Mouse (Mus musculus) lung, embryonic 14.5 days (tissue): ENCODE results near the gene Olfr136. TPM values are rescaled to one million over a fixed set of nuclear protein-coding genes. Genes with fewer than 3 reads are reported as not detected.

ENCODE experiments used
- ATAC-seq: fragments of 200-750 bp; cut with Nextera tagmentation; 2 replicates; pipeline ENCODE4 v1.8.0; 2017; ENCODE audit warnings: mild to moderate bottlenecking, moderate TSS enrichment, moderate library complexity; ENCODE audit not compliant: insufficient read depth
- DNase-seq: peaks from one replicate; pipeline ENCODE4 v3.0.0-alpha.2; 2015
- H3K27ac ChIP-seq: fragments of 300-500 bp; sonication (generic); 2 replicates; pipeline ENCODE4 v1.5.1; 2014; ENCODE audit warnings: low read depth, mild to moderate bottlenecking, moderate library complexity
- H3K27me3 ChIP-seq: fragments of 300-500 bp; sonication (generic); 2 replicates; pipeline ENCODE4 v1.6.1; 2014; ENCODE audit warnings: low read length, control low read depth; ENCODE audit not compliant: insufficient read depth
- H3K36me3 ChIP-seq: fragments of 300-500 bp; sonication (generic); 2 replicates; pipeline ENCODE4 v1.6.1; 2014; ENCODE audit warnings: control low read depth; ENCODE audit not compliant: insufficient read depth
- H3K4me1 ChIP-seq: fragments of 300-500 bp; sonication (generic); 2 replicates; pipeline ENCODE4 v1.6.1; 2014; ENCODE audit warnings: antibody characterized with exemption, control low read depth; ENCODE audit not compliant: insufficient read depth
- H3K4me2 ChIP-seq: fragments of 300-500 bp; sonication (generic); 2 replicates; pipeline ENCODE4 v1.6.1; 2014; ENCODE audit warnings: mild to moderate bottlenecking
- H3K4me3 ChIP-seq: fragments of 300-500 bp; sonication (generic); 2 replicates; pipeline ENCODE4 v1.5.1; 2014; ENCODE audit warnings: low read depth, low read length
- H3K9ac ChIP-seq: fragments of 300-500 bp; sonication (generic); 2 replicates; pipeline ENCODE4 v1.6.1; 2014
- H3K9me3 ChIP-seq: fragments of 300-500 bp; sonication (generic); 2 replicates; pipeline ENCODE4 v1.6.1; 2016; ENCODE audit warnings: low read depth, low read length, control low read depth
- CTCF ChIP-seq: IDR thresholded peaks from 2 replicates; pipeline ENCODE4 v1.5.1; 2016; ENCODE audit warnings: antibody characterized with exemption, low read depth
- polyA plus RNA-seq: library from polyadenylated mRNA; unstranded; fragments of >200 nt; fragmentation: Nextera tagmentation; extraction: Ambion mirVana; gene quantifications from 2 replicates; pipeline ENCODE4 v1.2.1, GENCODE M21; 2014

The Olfr136 gene
- not detected in 2 replicates for polyA plus RNA-seq

DNA sequence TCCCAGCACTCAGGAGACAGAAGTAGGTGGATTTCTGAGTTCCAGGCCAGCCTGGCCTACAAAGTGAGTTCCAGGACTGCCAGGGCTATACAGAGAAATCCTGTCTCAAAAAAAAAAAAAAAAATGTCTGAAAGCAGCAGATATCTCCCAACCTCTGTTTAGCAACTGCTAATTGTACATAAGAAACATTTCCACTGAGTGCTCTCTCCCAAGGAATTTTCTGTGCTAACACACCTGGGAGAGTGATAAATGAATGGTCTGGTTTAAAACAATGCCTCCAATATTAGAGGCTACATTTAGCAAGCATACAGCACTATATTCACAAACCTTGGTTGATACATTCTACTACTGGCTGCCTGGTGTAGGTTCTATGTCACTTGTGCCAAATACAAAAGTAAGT is at the start of gene Olfr136:
TSS of gene Olfr136 (plus strand) at position 301 of the 400 bp plus-strand sequence.
- TF ChIP-seq CTCF = no peak
- Histone ChIP-seq H3K4me3 (no peak within 1 kb of the TSS), H3K4me1 (no peaks in the 10 kb centered on the region), H3K27me3 (no peaks in the 10 kb centered on the region), H3K9me3 (no peaks in the 10 kb centered on the region), H3K4me2 (no peak within 1 kb of the TSS), H3K9ac (no peak within 1 kb of the TSS), H3K27ac (no peak within 1 kb of the TSS), H3K36me3 (no peaks in the 10 kb centered on the region)
- DNase-seq = no peak
- ATAC-seq = no peak

DNA sequence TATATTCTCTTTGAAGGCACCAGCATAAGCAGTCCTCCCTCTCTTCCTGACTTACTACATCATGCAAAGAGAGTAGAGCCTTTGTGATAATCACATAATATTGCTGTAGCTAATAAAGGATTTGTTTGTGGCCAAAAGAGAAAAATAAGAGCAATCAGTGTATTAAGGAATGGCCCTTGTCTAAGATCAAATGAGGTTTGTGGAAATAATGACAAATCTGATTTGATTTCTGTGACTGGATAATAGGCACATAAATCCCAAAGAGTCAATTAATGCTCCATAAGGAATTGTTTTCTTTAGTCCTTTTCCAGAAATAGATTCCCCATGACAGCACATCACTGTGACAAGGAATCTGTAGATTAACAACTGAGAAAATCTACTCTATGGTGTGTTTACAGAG is 22.2 kb upstream of the Olfr136 start, which contains the start of gene Olfr137:
TSS of gene Olfr137 (minus strand) at position 101 of the 400 bp plus-strand sequence.
- DNase-seq (no peak), ATAC-seq (no peak)
- no peaks in the 10 kb centered on the region for H3K9me3 ChIP-seq
- H3K36me3 ChIP-seq = no peaks in the 10 kb centered on the region
- no peak within 1 kb of the TSS for H3K4me2 ChIP-seq
- H3K4me1 ChIP-seq = no peaks in the 10 kb centered on the region
- H3K27me3 ChIP-seq = no peaks in the 10 kb centered on the region
- H3K27ac ChIP-seq = no peak within 1 kb of the TSS
- no peak within 1 kb of the TSS for H3K4me3 ChIP-seq
- H3K9ac ChIP-seq = no peak within 1 kb of the TSS
- TF ChIP-seq CTCF = no peak

Other genes starting within 250 kb of the Olfr136 start
- not detected in 2 replicates for gene Olfr131, start 241.1 kb upstream of the Olfr136 start, polyA plus RNA-seq
- gene Olfr132, start 195.3 kb upstream of the Olfr136 start, polyA plus RNA-seq = not detected in 2 replicates
- not detected in 2 replicates for gene Olfr133, start 184.6 kb upstream of the Olfr136 start, polyA plus RNA-seq
- gene Olfr134, start 158.4 kb upstream of the Olfr136 start, polyA plus RNA-seq = not detected in 2 replicates
- gene Olfr135, start 125.5 kb upstream of the Olfr136 start, polyA plus RNA-seq = not detected in 2 replicates
- gene Olfr138, start 68.8 kb upstream of the Olfr136 start, polyA plus RNA-seq = not detected in 2 replicates
- not detected in 2 replicates for gene Olfr137, start 22.3 kb upstream of the Olfr136 start, polyA plus RNA-seq
- gene Esp36, start 90.4 kb downstream of the Olfr136 start, polyA plus RNA-seq = not detected in 2 replicates
- not detected in 2 replicates for gene Esp34, start 224.4 kb downstream of the Olfr136 start, polyA plus RNA-seq